Mouse (Mus musculus) testis, postnatal 10 days (tissue): ENCODE results near the gene Tigd3.
"Not testable (repeated sequence)": the region's sequence is repeated elsewhere in the genome, so short reads cannot be mapped to it uniquely, and the experiment has no call there.

Experiments
- DNase-seq: peaks from one replicate; pipeline ENCODE4 v3.0.0; 2021; ENCODE audit warnings: low spot score

Gene Tigd3

GRCm38 (mm10) chr19:5922119-5922942 lies 28.4 kb upstream of the Tigd3 start:
- DNase-seq: no peak

DNA sequence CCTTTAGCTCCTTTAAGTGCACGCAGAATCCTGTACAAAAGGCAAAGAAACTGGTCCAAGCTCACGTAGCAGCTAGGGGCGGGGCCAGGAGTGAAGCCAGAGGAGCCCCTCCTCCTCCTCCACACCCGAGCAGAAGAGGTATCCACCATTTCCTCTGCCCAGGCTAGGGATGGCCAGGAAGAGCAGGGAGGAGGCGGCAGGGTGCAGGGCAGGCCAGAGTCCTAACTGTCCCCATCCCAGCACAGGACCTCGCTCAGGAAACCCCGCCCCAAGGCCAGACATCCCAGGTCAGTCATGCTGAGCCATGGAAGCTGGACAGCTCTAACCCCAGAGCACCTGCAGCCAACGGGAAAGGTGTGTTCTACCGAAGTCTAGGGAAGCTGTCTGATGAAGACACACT lies 27.8 kb upstream of the Tigd3 start:
- no peak for DNase-seq

- no peak for DNase-seq
Measured at GRCm38 (mm10) chr19:5913007-5913719, 19.2 kb upstream of the Tigd3 start, which contains the start of gene Dpf2. Gene Dpf2 (minus strand): TSS chr19:5913010.

DNA sequence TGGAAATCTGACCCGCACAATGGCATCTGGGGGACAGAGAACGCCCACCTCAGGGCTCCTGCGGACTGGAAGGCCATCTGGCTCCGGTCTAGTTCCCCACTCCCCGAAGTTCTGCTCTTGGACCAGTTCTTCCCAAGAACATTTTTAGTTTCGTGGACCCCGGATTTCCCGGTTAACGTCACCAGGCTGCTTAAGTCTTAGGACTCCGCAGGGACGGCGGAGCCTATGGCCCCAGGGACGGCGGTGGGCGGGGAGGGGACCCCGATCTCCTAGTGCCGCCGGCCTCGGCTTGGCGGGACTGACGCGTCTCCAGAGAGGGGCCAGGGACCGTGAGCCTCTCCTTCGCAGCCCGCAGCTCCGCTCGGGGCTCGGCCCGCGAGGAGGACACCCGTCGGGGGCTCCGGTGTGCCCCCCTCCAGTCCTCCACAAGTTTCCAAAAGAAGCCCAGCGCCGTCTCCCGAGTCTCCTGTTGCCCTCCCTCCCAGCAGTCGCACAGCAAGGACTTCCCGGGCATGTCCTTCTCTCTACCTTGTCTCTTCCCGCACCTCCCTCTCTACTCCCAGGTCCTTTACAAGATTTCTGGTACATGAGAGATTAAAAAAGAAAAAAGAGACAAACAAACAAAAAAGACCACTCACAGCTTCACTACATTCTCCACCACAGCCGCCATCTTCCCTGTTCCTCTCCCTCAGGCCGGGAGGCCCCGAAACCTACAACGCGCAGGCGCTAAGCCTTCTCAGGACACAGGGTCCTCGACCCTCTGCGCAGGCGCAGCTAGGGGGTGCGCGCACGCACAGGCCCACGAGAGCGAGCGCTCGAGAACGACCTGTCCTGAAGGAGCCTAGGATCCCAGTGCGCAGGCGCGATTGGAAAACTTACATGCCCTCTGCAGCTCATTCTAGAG lies 18.4 kb upstream of the Tigd3 start:
- DNase-seq: peak; percentile 99

DNA sequence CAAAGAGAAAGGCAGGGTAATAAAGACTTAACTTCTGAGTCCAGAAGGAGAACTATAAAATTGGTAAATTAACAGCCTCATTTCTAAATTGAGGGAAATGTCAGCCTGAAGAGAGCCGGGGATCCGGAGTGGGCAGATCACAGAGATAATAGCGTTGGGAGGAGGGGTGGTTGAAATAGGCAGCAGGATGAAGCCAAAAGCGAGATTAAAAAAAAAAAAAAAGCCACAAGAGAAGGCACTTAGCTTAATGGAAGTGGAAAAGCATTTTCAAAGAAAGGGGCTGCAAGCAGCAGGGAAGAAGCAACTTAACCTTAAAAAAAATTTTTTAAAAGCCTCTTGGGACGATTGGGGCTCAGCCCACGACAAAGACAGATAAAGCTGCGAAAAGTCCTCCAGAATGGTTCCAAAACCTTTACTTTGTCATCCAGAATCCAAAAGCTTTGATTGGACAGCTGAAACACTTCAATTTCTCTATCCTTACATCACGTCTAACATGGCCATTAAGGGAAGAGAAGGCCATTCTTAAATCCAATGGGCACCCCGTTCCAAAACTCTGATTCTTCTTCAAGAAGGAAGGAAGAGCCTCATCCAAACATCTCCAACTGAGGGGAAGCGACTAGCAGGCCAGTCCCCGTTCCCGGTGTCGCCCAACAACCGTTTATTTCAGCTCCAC lies 17.6 kb upstream of the Tigd3 start:
- DNase-seq: no peak

GRCm38 (mm10) chr19:5910221-5910620 lies 16.3 kb upstream of the Tigd3 start:
- DNase-seq: no peak

- DNase-seq: no peak
Measured at GRCm38 (mm10) chr19:5907275-5907674, 13.3 kb upstream of the Tigd3 start.

- DNase-seq: no peak
Measured at GRCm38 (mm10) chr19:5893282-5894001, 507 bp downstream of the Tigd3 start.

DNA sequence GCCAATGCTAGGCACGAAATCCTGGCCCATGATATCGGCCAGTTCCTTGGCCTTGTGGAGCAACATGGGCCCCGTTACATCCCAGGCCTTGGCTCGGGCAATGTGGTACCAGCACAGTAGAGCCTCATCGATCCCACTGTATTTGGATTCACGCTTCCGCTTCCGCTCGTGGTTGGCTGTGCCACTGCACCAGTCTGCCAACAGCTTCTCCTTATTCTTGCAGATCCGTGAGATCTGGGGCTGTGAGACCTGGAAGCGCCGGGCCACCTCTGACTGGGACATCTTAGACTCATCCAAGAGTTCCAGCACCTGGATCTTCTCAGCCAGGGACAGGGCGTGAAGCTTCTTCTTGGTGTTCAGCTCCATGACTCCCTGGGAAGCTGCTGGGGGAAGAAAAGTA lies 1.2 kb downstream of the Tigd3 start:
- no peak for DNase-seq

GRCm38 (mm10) chr19:5892262-5892661 lies 1.7 kb downstream of the Tigd3 start:
- DNase-seq: no peak

DNA sequence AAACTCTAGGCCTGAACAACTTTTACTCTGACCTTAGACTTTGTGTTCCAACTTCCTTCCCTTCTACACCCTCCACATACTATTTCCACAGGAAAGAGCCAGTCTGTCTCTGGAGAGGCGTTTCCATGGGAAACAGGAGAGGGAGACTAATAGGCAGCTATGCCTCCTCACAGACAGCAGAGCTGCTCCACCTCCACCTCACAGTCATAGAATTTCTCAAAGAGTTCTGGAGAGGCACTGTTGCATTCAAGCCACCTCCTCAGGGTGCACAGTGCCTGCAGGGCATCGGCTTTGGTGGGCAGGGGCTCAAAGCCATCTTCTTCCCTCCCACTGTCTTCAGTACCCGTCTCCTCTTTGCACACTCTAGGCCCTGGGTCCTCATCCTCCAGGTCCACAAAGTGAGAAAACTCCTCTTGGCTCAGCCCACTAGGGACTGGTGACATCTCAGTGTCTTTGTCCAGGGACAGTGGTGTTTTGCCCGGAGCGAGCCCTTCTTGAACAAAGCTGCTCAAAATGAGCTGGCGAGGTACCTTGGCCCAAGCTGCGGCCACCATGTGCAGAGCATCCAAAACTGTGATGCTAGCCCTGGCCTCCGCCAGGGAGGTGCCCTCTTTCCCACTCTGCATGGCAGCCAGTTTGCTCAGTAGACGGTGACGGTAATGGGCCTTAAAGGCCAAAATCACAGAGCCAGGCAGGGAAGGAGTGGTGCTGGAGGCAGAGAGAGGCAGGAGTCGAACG lies 2.3 kb downstream of the Tigd3 start:
- DNase-seq: no peak

DNA sequence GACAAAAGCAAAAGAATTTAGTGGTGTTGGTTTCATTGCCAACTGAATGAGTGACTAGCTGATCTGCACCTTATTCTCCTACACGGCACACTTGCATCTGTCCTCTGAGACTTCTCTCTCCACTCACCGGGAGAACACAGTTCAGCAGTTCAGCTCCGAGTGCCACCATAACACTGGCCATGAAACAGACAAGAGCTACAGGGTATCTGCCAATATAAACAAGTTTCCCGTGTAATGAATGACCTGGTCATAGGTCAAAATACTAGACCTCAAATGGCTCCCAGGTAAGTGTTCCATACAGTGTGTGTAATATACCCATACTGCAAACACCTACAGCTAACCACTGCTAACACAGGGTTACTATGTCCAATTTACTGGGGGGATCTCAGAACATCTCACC lies 4.7 kb downstream of the Tigd3 start:
- no peak for DNase-seq

DNA sequence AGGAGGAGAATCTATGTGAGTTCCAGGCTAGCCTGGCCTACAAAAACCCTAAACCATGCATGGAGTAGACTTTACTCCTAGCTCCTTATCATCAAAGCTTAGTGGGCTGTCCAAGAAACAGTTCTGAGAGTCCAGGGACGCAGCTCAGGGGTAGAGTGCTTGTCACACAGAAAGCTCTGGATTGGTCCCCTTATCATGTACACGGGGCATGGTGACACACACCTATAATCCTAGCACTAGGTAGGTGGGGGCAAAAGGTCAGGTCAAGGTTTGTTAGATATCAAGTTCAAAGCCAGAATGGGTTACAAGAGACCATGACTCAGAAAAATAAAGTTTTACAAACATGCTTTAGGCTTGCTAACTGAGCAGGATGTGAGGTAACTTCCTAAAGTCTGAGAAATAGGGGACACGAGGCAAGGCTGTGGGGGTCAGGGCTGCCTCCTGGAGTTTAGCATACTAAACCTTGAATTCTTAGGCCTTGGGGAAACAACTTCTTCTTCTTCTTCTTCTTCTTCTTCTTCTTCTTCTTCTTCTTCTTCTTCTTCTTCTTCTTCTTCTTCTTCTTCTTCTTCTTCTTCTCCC lies 6.6 kb downstream of the Tigd3 start:
- no peak for DNase-seq

- no peak for DNase-seq
Measured at GRCm38 (mm10) chr19:5885838-5886237, 8.1 kb downstream of the Tigd3 start.

DNA sequence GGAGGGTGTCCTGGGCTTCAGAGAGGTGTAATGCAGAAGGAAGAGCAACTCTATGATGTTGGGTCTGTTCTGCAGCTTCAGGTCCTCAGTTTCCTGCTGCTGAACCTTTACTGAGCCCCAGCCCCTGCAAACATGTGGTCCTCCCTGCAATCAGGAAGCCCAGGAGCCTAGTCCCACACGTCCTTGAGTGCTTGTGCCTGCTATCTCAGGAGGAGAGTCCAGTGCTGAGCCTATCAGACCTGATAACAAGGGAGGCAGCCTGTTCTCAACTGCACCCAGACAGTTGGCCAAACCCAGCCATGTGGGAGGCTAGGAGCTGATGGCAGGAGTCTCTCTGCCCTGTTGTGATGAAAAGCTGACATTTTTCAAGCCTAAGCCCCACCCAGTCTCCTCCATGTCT lies 10.0 kb downstream of the Tigd3 start:
- DNase-seq: no peak

GRCm38 (mm10) chr19:5882079-5882478 lies 11.9 kb downstream of the Tigd3 start:
- DNase-seq: not testable (repeated sequence)

DNA sequence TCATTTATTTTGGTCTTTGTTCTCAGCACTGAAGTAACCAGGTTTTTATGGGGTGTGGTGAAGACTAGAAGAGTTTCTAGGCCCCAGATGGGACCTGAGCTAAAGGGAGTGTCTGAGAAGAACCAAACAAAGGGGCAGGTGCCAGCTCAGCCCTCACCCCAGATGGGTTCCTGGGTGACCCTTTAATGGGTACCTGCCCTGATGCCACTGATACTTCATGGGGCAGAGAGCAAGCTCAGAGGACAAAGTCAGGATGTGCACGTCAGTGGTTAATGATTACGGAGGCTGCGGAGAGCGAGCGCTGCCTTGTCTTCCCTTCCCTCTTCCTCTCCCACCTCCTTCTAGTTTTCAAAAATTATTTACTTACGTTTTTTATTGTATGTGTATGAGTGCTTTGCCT lies 12.8 kb downstream of the Tigd3 start:
- no peak for DNase-seq

DNA sequence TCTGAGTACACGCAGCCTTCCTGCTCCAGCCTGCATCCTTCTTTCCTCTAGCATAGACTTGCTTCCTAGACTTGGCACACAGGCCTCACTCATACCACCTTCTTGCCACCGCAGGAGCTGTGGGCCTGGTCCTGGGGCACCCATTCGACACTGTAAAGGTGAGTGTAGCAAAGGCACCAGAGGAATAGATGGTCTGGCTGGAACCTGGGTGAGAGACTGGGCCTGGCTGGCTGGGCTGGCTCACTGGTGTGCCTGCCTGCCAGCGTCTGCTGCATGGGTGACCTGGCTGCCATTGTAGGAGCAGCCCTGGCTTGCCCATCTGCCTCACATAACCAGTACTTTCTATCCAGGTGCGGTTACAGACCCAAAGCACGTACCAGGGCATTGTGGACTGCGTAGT lies 14.2 kb downstream of the Tigd3 start:
- no peak for DNase-seq

DNA sequence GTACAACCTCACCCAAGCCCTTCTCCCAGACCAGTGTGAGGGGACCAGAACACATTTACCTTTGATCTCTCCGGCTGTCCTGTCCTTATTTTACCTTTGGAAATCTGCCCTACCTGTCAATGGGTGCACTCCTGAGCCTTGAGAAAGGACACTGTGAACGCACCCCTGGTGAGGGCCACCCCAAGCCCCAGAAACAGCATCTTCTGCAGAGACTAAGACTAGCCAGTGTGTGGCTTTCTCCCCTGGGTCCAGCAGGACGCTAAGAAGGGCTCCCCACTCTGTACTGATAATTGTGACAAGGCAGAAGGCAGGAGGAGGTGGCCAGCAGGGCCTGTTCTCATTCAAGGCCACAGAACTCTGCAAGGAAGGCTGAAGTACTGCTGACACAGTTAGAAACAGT lies 15.0 kb downstream of the Tigd3 start:
- DNase-seq: no peak

- peak; percentile 83 for DNase-seq
Measured at GRCm38 (mm10) chr19:5878362-5878722, 15.6 kb downstream of the Tigd3 start.
